Mouse (Mus musculus) brain, embryonic 14.5 days (tissue): ENCODE measurements around the gene Stard5.

Experiments
- CTCF ChIP-seq: fragments of 200-500 bp; IDR thresholded peaks from 2 replicates; pipeline ENCODE4 v1.5.1; 2012; ENCODE audit warnings: inconsistent platforms, mild to moderate bottlenecking, moderate library complexity, borderline replicate concordance; ENCODE audit not compliant: insufficient read depth, insufficient read length; ENCODE audit errors: extremely low read depth
- POLR2A ChIP-seq: fragments of 200-500 bp; IDR thresholded peaks from 2 replicates; pipeline ENCODE4 v1.6.1; 2012; ENCODE audit warnings: mild to moderate bottlenecking, inconsistent platforms, borderline replicate concordance; ENCODE audit not compliant: poor library complexity, insufficient read depth, insufficient read length, severe bottlenecking; ENCODE audit errors: extremely low read depth

DNA sequence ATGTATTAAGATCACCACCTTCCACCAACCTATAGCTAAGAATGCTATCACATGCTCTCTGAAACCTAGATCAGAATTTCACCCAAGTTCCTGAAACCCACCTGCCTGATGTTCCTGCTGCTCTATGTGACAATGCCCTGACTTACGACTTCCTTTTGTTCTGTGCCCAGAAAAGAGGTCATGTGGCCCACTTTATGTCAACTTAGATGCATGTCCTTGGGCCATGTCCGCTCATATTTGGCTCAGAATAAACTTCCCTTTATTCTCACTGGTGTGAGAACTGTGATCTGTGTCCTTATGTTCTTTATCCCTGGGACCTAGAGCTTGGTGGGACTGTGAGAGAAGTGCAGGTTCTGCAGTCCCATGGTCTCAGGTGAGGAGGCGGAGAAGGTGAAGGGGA, 45.5 kb downstream of the Stard5 start:
- TF ChIP-seq CTCF (no peak), POLR2A (no peak)
